Mouse (Mus musculus) adrenal gland, postnatal 4 days (tissue): ENCODE data around the gene Gm49388. TPM values are rescaled to one million over a fixed set of nuclear protein-coding genes. Genes with fewer than 3 reads are reported as not detected.

Experiments used
- DNase-seq, 2 experiments: peaks; one replicate each; pipeline ENCODE4 v3.0.0; 2021 to 2022; ENCODE audit warnings: low spot score in 2 of 2, mixed read lengths in 2 of 2
- total RNA-seq, 2 experiments: library from RNA; stranded (reverse); gene quantifications; 2 replicates each; pipeline ENCODE4 v1.2.3; 2021

Gm49388 gene
- total RNA-seq, 2 experiments from 2014 or later = 6.2 to 8.1 TPM

GRCm38 (mm10) chr7:127800435-127801009 is 15.1 kb downstream of the Gm49388 start, which contains the start of gene Hsd3b7:
Gene Hsd3b7 (plus strand): TSS chr7:127800604.
- DNase-seq = peak; percentile 92 to 94

- no peak for DNase-seq
Measured at GRCm38 (mm10) chr7:127801010-127801621, 15.7 kb downstream of the Gm49388 start.

- no peak for DNase-seq
Measured at GRCm38 (mm10) chr7:127802313-127802712, 16.9 kb downstream of the Gm49388 start.

- DNase-seq = no peak
Measured at GRCm38 (mm10) chr7:127808821-127809220, 23.4 kb downstream of the Gm49388 start.

- DNase-seq = no peak
Measured at GRCm38 (mm10) chr7:127809846-127810245, 24.4 kb downstream of the Gm49388 start.

GRCm38 (mm10) chr7:127810650-127811049 is 25.2 kb downstream of the Gm49388 start:
- no peak for DNase-seq

- no peak for DNase-seq
Measured at GRCm38 (mm10) chr7:127811240-127811639, 25.8 kb downstream of the Gm49388 start.

- no peak for DNase-seq
Measured at GRCm38 (mm10) chr7:127812292-127812691, 26.9 kb downstream of the Gm49388 start.

GRCm38 (mm10) chr7:127813821-127814220 is 28.4 kb downstream of the Gm49388 start:
- DNase-seq = no peak

- no peak for DNase-seq
Measured at GRCm38 (mm10) chr7:127814241-127814921, 29.0 kb downstream of the Gm49388 start.

- DNase-seq = no peak
Measured at GRCm38 (mm10) chr7:127815116-127815665, 29.8 kb downstream of the Gm49388 start.

- no peak for DNase-seq
Measured at GRCm38 (mm10) chr7:127815954-127816821, 30.8 kb downstream of the Gm49388 start.

- no peak for DNase-seq
Measured at GRCm38 (mm10) chr7:127817053-127817452, 31.6 kb downstream of the Gm49388 start.

- DNase-seq = no peak
Measured at GRCm38 (mm10) chr7:127817776-127818175, 32.4 kb downstream of the Gm49388 start.

GRCm38 (mm10) chr7:127820836-127821509 is 35.6 kb downstream of the Gm49388 start:
- no peak for DNase-seq

GRCm38 (mm10) chr7:127822494-127822893 is 37.1 kb downstream of the Gm49388 start:
- no peak for DNase-seq

GRCm38 (mm10) chr7:127823236-127824171 is 38.1 kb downstream of the Gm49388 start:
- no peak for DNase-seq

GRCm38 (mm10) chr7:127824176-127824871 is 38.9 kb downstream of the Gm49388 start, which contains the start of the genes Stx4a and Stx1b:
Gene Stx4a (plus strand): TSS chr7:127824294.
Gene Stx1b (minus strand): TSS chr7:127824549.
- no peak for DNase-seq

GRCm38 (mm10) chr7:127835550-127835949 is 50.1 kb downstream of the Gm49388 start:
- no peak for DNase-seq
